Mouse (Mus musculus) olfactory bulb, adult 2 months (tissue): ENCODE results near the gene Lsg1.

Source experiments
- CTCF ChIP-seq: fragments of 200-500 bp; IDR thresholded peaks from 2 replicates; pipeline ENCODE4 v1.5.1; 2012; ENCODE audit warnings: low read depth, mild to moderate bottlenecking, low read length, moderate library complexity; ENCODE audit not compliant: insufficient read depth
- POLR2A ChIP-seq: fragments of 200-500 bp; IDR thresholded peaks from 2 replicates; pipeline ENCODE4 v1.6.1; 2012; ENCODE audit warnings: mild to moderate bottlenecking, low read depth, low read length, moderate library complexity; ENCODE audit not compliant: insufficient read depth

DNA sequence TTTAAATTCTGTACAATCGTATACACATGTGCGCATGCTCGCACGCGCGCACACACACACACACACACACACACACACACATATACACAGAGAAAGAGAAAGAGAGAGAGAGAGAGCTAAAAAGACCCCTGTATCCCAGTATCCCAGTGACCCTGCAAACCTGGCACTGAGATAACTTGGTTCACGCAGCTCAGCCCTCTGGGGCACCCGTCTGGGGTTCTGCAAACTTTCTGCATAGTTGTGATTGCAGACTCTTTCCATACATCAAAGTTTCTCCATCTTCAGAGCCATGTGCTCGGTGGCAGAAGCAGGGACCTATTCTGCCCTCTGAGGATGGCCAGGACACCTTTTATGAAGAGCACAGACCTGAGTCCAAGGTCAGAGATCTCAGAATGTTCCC lies 70.4 kb downstream of the Lsg1 start:
- TF ChIP-seq POLR2A, result no peak
- TF ChIP-seq CTCF, result no peak
